Mouse (Mus musculus) intestine, embryonic 14.5 days (tissue): ENCODE measurements around the gene Nup62. TPM values are rescaled to one million over a fixed set of nuclear protein-coding genes. Genes with fewer than 3 reads are reported as not detected.

Experiments used
- ATAC-seq: fragments of 200-750 bp; cut with Nextera tagmentation; replicated peaks from 2 replicates; pipeline ENCODE4 v1.8.0; 2017; ENCODE audit warnings: low read depth, moderate number of reproducible peaks, moderate TSS enrichment, moderate library complexity; ENCODE audit not compliant: low FRiP score, low TSS enrichment
- DNase-seq: peaks from one replicate; pipeline ENCODE4 v3.0.0-alpha.2; 2018; ENCODE audit warnings: low spot score
- H3K27ac ChIP-seq: fragments of 300-500 bp; sonication (generic); 2 replicates; pipeline ENCODE4 v1.5.1; 2014; ENCODE audit warnings: low read depth, mild to moderate bottlenecking, control low read depth
- H3K27me3 ChIP-seq: fragments of 300-500 bp; sonication (generic); replicated peaks from 2 replicates; pipeline ENCODE4 v1.6.1; 2014; ENCODE audit warnings: low read length, control low read depth; ENCODE audit not compliant: control insufficient read depth, insufficient read depth
- H3K36me3 ChIP-seq: fragments of 300-500 bp; sonication (generic); 2 replicates; pipeline ENCODE4 v1.6.1; 2014; ENCODE audit warnings: low read length, control low read depth; ENCODE audit not compliant: control insufficient read depth, insufficient read depth
- H3K4me1 ChIP-seq: fragments of 300-500 bp; sonication (generic); replicated peaks from 2 replicates; pipeline ENCODE4 v1.6.1; 2014; ENCODE audit warnings: low read length, control low read depth, mixed read lengths; ENCODE audit not compliant: control insufficient read depth, insufficient read depth
- H3K4me2 ChIP-seq: fragments of 300-500 bp; sonication (generic); 2 replicates; pipeline ENCODE4 v1.6.1; 2014; ENCODE audit warnings: low read length
- H3K4me3 ChIP-seq: fragments of 300-500 bp; sonication (generic); 2 replicates; pipeline ENCODE4 v1.5.1; 2014; ENCODE audit warnings: low read depth, low read length, control low read depth, mixed read lengths
- H3K9ac ChIP-seq: fragments of 300-500 bp; sonication (generic); 2 replicates; pipeline ENCODE4 v1.6.1; 2014; ENCODE audit warnings: mild to moderate bottlenecking, low read length
- H3K9me3 ChIP-seq: fragments of 300-500 bp; sonication (generic); 2 replicates; pipeline ENCODE4 v1.6.1; 2016; ENCODE audit warnings: low read length, control low read depth; ENCODE audit not compliant: control insufficient read depth
- WGBS: fragments of 180-500 bp; shearing (Covaris S2); extraction: QIAGEN DNeasy Blood & Tissue Kit; methylation state at CpG from one replicate; pipeline ENCODE4 v1.1.7; 2014; 5-methylcytosine and 5-hydroxymethylcytosine counted together
- polyA plus RNA-seq: library from polyadenylated mRNA; unstranded; fragments of >200 nt; fragmentation: Nextera tagmentation; extraction: Ambion mirVana; gene quantifications from 2 replicates; pipeline ENCODE4 v1.2.1, GENCODE M21; 2014

Nup62 gene
- polyA plus RNA-seq, 1 experiment from 2014 or later: 65.8 TPM

DNA sequence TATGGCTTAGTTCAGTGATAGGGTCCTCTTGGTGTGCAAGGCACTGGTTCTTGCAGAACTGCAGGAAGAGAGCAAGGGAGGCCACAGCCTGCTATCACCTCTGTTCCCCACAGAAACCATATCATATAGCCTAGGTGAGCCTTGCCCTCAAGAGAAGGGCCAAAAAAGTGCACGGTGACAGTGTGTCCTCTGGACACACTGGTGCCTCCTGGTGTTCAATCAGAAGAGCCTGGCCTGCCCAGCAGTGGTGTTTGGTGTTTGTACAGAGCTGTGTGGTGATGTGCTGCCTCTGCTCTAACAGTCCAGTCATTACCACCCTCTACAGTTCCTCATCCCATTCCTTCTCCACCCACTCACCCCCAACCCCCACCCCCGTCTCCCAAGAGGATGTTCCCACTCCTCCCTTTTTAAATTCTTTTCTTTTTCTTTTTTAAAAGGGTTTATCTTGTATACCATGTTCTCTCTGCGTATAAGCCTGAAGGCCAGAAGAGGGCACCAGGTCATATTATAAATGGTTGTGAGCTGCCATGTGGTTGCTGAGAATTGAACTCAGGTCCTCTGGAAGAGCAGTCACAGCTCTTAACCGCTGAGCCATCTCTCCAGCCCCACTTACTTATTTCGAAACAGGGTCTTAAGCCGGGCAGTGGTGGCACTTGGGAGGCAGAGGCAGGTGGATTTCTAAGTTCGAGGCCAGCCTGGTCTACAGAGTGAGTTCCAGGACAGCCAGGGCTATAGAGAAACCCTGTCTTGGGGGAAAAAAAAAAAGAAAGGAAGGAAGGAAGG lies 6.0 kb downstream of the Nup62 start:
- Histone ChIP-seq H3K4me3 (no peak overlapping the region), H3K9me3 (no peaks in the 10 kb centered on the region), H3K9ac (no peak overlapping the region), H3K4me2 (no peak overlapping the region), H3K4me1 (peaks cover 27% of the 10 kb centered on the region), H3K36me3 (0 out of 2 replicates have a peak, but pooled peaks cover 6% of the 10 kb centered on the region), H3K27me3 (no peaks in the 10 kb centered on the region), H3K27ac (no peak overlapping the region)
- whole genome bisulfite sequencing: 83% methylated on average over 7 of the region's 7 CpGs
- ATAC-seq (no peak), DNase-seq (peak; percentile 32)

DNA sequence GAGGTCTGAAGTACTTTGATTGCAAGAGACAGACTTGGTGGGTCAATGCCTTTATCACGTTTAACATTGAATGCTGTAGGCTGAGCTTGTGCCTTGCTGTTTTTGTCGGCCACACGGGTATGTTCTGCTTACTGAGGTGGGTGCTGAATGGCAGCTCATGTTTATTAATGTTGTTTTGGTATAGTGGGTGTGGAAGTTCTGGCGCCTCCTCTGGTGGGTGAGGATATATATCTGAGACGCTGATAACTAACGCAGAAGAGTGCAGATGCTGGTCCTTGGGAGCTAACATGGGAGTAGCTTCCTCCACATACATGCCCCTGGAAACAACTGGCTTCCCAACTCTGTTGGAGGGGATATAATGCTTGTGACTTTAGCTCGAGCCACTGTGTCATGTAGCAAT lies 7.5 kb downstream of the Nup62 start:
- ATAC-seq: no peak
- Histone ChIP-seq H3K27me3 (no peaks in the 10 kb centered on the region), H3K9me3 (no peaks in the 10 kb centered on the region), H3K27ac (no peak overlapping the region), H3K36me3 (peaks cover 13% of the 10 kb centered on the region), H3K4me2 (no peak overlapping the region), H3K9ac (no peak overlapping the region), H3K4me1 (peaks cover 16% of the 10 kb centered on the region), H3K4me3 (no peak overlapping the region)
- DNase-seq: no peak
- 47% methylated on average over 7 of the region's 7 CpGs for WGBS

DNA sequence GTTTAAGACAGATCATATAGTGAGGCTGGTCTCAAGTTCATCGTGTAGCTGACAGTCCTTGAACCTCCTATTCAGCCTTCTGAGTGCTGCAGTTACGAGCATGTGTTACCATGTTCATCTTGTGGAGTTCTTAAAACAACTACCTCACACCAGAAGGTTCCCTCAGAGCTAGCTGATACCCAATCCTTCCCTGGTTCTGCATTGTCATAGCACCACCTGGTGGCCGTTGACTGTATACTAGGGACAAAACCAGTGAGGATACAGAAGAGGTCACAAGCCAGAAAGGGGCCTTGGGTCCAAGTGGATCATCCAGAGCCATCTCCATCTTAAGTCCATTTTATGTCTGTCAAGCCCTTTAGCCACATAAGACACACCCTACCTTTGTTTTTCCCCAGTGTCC lies 9.0 kb downstream of the Nup62 start:
- H3K4me1 ChIP-seq: peaks cover 7% of the 10 kb centered on the region
- no peak overlapping the region for H3K4me3 ChIP-seq
- H3K27me3 ChIP-seq: no peaks in the 10 kb centered on the region
- 23% methylated on average over 3 of the region's 3 CpGs for WGBS
- ATAC-seq (peak; percentile 34; the same call in 1 of the 2 replicates), DNase-seq (peak; percentile 87)
- H3K4me2 ChIP-seq: no peak overlapping the region
- no peaks in the 10 kb centered on the region for H3K9me3 ChIP-seq
- no peak overlapping the region for H3K27ac ChIP-seq
- H3K9ac ChIP-seq: no peak overlapping the region
- peaks cover 28% of the 10 kb centered on the region for H3K36me3 ChIP-seq

DNA sequence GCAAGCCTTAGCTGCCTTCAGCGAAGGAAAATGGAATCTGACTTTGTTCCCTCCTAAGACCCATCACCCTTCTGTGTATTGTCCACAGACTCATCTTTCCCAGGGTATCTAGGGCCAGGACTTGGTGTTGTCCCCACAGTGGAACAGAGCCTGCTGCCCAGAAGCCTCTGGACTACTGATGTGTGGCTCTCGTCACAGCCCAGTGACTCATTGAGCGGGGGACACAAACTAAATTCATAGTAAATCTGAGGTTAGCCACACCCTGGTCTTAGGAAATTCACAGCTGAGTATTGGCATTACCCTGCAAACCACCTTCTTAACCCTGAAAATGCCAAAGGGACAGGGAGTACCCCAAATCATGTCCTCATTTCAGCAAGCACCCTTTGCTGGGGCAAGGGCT lies 10.9 kb downstream of the Nup62 start:
- Histone ChIP-seq H3K36me3 (peaks cover 47% of the 10 kb centered on the region), H3K9me3 (no peaks in the 10 kb centered on the region)
- 83% methylated on average over 3 of the region's 3 CpGs for WGBS

DNA sequence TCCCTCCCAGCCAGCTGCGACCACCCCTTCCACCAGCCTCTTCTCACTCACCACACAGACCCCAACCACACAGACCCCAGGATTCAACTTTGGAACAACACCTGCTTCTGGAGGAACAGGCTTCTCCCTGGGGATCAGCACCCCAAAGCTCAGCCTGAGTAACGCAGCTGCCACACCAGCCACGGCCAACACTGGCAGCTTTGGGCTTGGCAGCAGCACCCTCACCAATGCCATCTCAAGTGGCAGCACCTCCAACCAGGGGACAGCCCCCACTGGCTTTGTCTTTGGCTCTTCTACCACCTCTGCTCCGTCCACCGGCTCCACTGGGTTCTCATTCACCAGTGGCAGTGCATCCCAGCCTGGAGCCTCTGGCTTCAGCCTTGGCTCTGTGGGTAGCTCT lies 12.8 kb downstream of the Nup62 start:
- no peak for DNase-seq
- Histone ChIP-seq H3K4me1 (0 out of 2 replicates have a peak, but pooled peaks cover 3% of the 10 kb centered on the region), H3K27ac (no peak overlapping the region), H3K27me3 (no peaks in the 10 kb centered on the region), H3K4me2 (no peak overlapping the region), H3K36me3 (peaks cover 53% of the 10 kb centered on the region), H3K9ac (no peak overlapping the region), H3K4me3 (no peak overlapping the region), H3K9me3 (no peaks in the 10 kb centered on the region)
- ATAC-seq: no peak
- WGBS: 95% methylated on average over 5 of the region's 5 CpGs

More for the DNA sequence above, 10.9 kb downstream of the Nup62 start:
- no peak overlapping the region for H3K9ac ChIP-seq
- ATAC-seq: no peak
- no peak overlapping the region for H3K4me3 ChIP-seq
- H3K4me1 ChIP-seq: peaks cover 3% of the 10 kb centered on the region; the same call in 1 of the 2 replicates
- H3K27me3 ChIP-seq: no peaks in the 10 kb centered on the region
- no peak overlapping the region for H3K4me2 ChIP-seq
- DNase-seq: no peak
- H3K27ac ChIP-seq: no peak overlapping the region

DNA sequence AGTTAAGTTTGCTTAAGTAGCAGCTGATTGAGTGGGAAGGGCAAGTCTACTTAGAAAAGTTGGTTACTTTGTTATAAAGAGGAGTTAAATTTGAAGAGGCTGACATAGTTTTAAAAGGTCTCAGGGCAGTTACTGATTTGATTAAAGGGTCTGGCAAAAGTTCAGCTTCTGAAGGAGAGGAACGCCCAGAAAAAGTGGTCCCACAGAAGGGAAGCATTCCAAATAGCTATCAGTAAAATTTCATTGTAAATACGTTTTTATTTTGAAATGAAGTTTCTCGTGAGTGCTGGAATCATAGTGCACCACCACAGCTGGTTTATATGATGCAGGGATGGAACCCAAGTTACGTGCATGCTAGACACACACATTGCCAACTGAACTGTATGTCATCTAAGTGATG lies 16.9 kb downstream of the Nup62 start:
- Histone ChIP-seq H3K36me3 (peaks cover 46% of the 10 kb centered on the region), H3K9ac (no peak overlapping the region), H3K4me3 (no peak overlapping the region), H3K9me3 (no peaks in the 10 kb centered on the region), H3K4me1 (no peaks in the 10 kb centered on the region), H3K4me2 (no peak overlapping the region), H3K27ac (no peak overlapping the region), H3K27me3 (no peaks in the 10 kb centered on the region)
- whole genome bisulfite sequencing: 72% methylated on average over 4 of the region's 4 CpGs
- no peak for DNase-seq
- no peak for ATAC-seq

DNA sequence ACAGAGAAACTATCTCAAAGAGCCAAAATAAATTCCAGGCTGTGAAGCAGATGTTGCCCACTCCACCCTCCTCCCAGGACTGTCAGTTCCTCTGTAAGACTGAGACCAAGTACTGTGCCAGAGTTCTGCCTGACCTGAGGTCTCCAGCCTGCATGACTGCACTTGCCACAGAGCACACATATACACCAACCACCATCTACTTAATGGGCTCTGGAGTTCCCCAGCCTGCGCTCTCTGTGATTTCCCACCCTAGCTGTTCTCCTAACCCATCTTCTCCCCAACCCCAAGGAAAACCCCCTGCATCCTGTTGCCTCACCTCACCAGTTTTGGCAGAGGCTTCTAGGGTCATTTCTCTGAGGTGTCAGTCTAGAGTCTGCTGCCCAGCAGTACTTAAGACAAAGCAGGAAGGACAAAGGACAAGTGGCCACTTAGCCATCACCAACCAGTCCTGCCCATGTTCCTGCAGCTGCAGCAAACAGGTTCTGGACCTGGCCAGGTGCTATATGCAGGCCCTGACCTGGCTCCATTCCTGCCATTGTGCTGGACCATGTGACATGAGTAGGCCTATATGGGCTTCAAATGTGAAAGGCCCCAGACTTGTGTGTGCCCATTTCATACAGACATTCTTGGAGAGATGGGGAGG lies 19.6 kb downstream of the Nup62 start:
- Histone ChIP-seq H3K27ac (no peak overlapping the region), H3K4me3 (no peak overlapping the region), H3K9ac (no peak overlapping the region), H3K36me3 (peaks cover 21% of the 10 kb centered on the region), H3K9me3 (no peaks in the 10 kb centered on the region), H3K4me2 (no peak overlapping the region), H3K4me1 (no peaks in the 10 kb centered on the region; the same call in 1 of the 2 replicates), H3K27me3 (peaks cover 13% of the 10 kb centered on the region)
- WGBS: 74% methylated on average over 1 of the region's 1 CpGs
- no peak for ATAC-seq
- DNase-seq: no peak

DNA sequence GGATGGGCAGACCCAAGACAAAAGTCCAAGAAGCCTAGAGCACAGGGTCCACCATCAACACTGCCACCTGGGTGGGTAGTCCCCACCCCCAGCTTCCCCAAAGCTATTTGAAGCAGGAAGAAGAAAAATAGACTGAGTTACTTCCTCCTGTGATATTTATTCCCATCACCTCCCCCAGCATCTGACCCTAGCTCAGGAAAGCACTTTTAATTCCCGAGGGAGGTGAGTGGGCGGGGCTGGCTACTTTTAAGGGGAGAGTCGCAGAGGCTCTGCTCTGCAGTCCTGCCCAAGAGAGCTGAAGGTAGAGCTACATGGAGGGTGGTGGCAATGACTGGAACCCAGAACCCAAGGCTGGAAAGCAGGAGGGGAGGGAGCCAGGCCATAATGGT lies 20.1 kb downstream of the Nup62 start:
- Histone ChIP-seq H3K27ac (no peak overlapping the region), H3K4me3 (no peak overlapping the region), H3K9ac (no peak overlapping the region), H3K4me2 (no peak overlapping the region), H3K9me3 (no peaks in the 10 kb centered on the region), H3K4me1 (no peaks in the 10 kb centered on the region; the same call in 1 of the 2 replicates), H3K27me3 (peaks cover 14% of the 10 kb centered on the region), H3K36me3 (peaks cover 20% of the 10 kb centered on the region)
- 35% methylated on average over 3 of the region's 3 CpGs for WGBS
- no peak for DNase-seq
- no peak for ATAC-seq
